Mouse (Mus musculus) MEL (cell line): ENCODE data around the gene Kctd2. TPM values are rescaled to one million over a fixed set of nuclear protein-coding genes. Genes with fewer than 3 reads are reported as not detected.
"Not testable (repeated sequence)": the region's sequence is repeated elsewhere in the genome, so short reads cannot be mapped to it uniquely, and the experiment has no call there.

ENCODE experiments used
- DNase-seq: peaks from one replicate; pipeline ENCODE4 v3.0.0; 2011; ENCODE audit warnings: low read depth, low spot score
- H3K27ac ChIP-seq: 2 replicates; pipeline ENCODE4 v1.5.1; 2012; ENCODE audit warnings: low read depth, mild to moderate bottlenecking, control low read depth, low read length, moderate library complexity; ENCODE audit not compliant: control insufficient read depth
- H3K27me3 ChIP-seq, 2 experiments: fragments of 150-350 bp in 1 of 2; sonication (generic) in 1 of 2; 2 replicates each; pipeline ENCODE4 v1.6.1; 2012; ENCODE audit warnings: low read length in 2 of 2, mild to moderate bottlenecking in 2 of 2, improper control_type of control experiment in 1 of 2, moderate library complexity in 1 of 2; ENCODE audit not compliant: insufficient read depth in 2 of 2, control insufficient read depth in 1 of 2
- H3K36me3 ChIP-seq, 2 experiments: 2 replicates each; pipeline ENCODE4 v1.6.1; 2012 to 2014; ENCODE audit warnings: low read length in 2 of 2, improper control_type of control experiment in 1 of 2, inconsistent platforms in 1 of 2, mild to moderate bottlenecking in 1 of 2; ENCODE audit not compliant: insufficient read depth in 2 of 2, control insufficient read depth in 1 of 2
- H3K4me1 ChIP-seq, 2 experiments: fragments of 150-350 bp in 1 of 2; sonication (generic) in 1 of 2; 2 replicates each; pipeline ENCODE4 v1.6.1; 2012; ENCODE audit warnings: low read length in 2 of 2, improper control_type of control experiment in 1 of 2, mild to moderate bottlenecking in 1 of 2; ENCODE audit not compliant: insufficient read depth in 2 of 2, control insufficient read depth in 1 of 2
- H3K4me3 ChIP-seq, 2 experiments: fragments of 150-350 bp in 1 of 2; sonication (generic) in 1 of 2; 2 replicates each; pipeline ENCODE4 v1.5.1; 2012; ENCODE audit warnings: low read depth in 2 of 2, low read length in 2 of 2, mild to moderate bottlenecking in 2 of 2, moderate library complexity in 2 of 2, control low read depth in 1 of 2, improper control_type of control experiment in 1 of 2; ENCODE audit not compliant: control insufficient read depth in 1 of 2, insufficient read depth in 1 of 2
- H3K79me2 ChIP-seq: 2 replicates; pipeline ENCODE4 v1.6.1; 2012; ENCODE audit warnings: mild to moderate bottlenecking, low read length, moderate library complexity; ENCODE audit not compliant: control insufficient read depth, poor library complexity, insufficient read depth
- H3K9ac ChIP-seq: 2 replicates; pipeline ENCODE4 v1.6.1; 2012; ENCODE audit warnings: low read depth, mild to moderate bottlenecking, control low read depth, low read length, moderate library complexity; ENCODE audit not compliant: control insufficient read depth, poor library complexity, severe bottlenecking
- H3K9me3 ChIP-seq: fragments of 150-350 bp; sonication (generic); replicated peaks from 2 replicates; pipeline ENCODE4 v1.6.1; 2012; ENCODE audit warnings: mild to moderate bottlenecking, low read length, improper control_type of control experiment, moderate library complexity; ENCODE audit not compliant: insufficient read depth
- GATA1 ChIP-seq: IDR thresholded peaks from 2 replicates; pipeline ENCODE4 v1.6.1; 2011; ENCODE audit warnings: low read depth, low read length, improper control_type of control experiment
- HCFC1 ChIP-seq: IDR thresholded peaks from 2 replicates; pipeline ENCODE4 v1.6.1; 2012; ENCODE audit warnings: low read depth, mild to moderate bottlenecking, inconsistent platforms, low read length, improper control_type of control experiment, moderate library complexity
- JUND ChIP-seq: IDR thresholded peaks from 2 replicates; pipeline ENCODE4 v1.6.1; 2011; ENCODE audit warnings: low read depth, mild to moderate bottlenecking, improper control_type of control experiment, low read length
- KAT2A ChIP-seq: conservative IDR thresholded peaks from 2 replicates; pipeline ENCODE4 v1.6.1; 2012; ENCODE audit warnings: low read depth, low read length, improper control_type of control experiment, inconsistent platforms
- MAZ ChIP-seq: IDR thresholded peaks from 2 replicates; pipeline ENCODE4 v1.6.1; 2012; ENCODE audit warnings: low read depth, mild to moderate bottlenecking, inconsistent platforms, low read length, improper control_type of control experiment
- MEF2A ChIP-seq: IDR thresholded peaks from 2 replicates; pipeline ENCODE4 v1.6.1; 2014; ENCODE audit warnings: low read depth, mild to moderate bottlenecking, inconsistent platforms, low read length, improper control_type of control experiment; ENCODE audit not compliant: poor library complexity, insufficient replicate concordance, severe bottlenecking; ENCODE audit errors: extremely low read depth
- MXI1 ChIP-seq: IDR thresholded peaks from 2 replicates; pipeline ENCODE4 v1.6.1; 2011; ENCODE audit warnings: mild to moderate bottlenecking, low read depth, low read length, improper control_type of control experiment
- POLR2AphosphoS2 ChIP-seq: IDR thresholded peaks from 2 replicates; pipeline ENCODE4 v1.6.1; 2011; ENCODE audit warnings: low read length, improper control_type of control experiment
- TBP ChIP-seq: IDR thresholded peaks from 2 replicates; pipeline ENCODE4 v1.8.0; 2011; ENCODE audit warnings: low read depth, low read length, improper control_type of control experiment
- UBTF ChIP-seq: IDR thresholded peaks from 2 replicates; pipeline ENCODE4 v1.6.1; 2012; ENCODE audit warnings: low read depth, mild to moderate bottlenecking, inconsistent platforms, low read length, improper control_type of control experiment, moderate library complexity, borderline replicate concordance; ENCODE audit not compliant: insufficient read depth
- USF1 ChIP-seq: IDR thresholded peaks from 2 replicates; pipeline ENCODE4 v1.6.1; 2014; ENCODE audit warnings: low read depth, mild to moderate bottlenecking, inconsistent platforms, low read length, improper control_type of control experiment, moderate library complexity
- USF2 ChIP-seq, 2 experiments: IDR thresholded peaks; 2 replicates each; pipeline ENCODE4 v1.6.1; 2011 to 2012; ENCODE audit warnings: improper control_type of control experiment in 2 of 2, low read length in 2 of 2, borderline replicate concordance in 1 of 2, inconsistent platforms in 1 of 2, low read depth in 1 of 2, mild to moderate bottlenecking in 1 of 2; ENCODE audit not compliant: insufficient read depth in 1 of 2
- ZNF384 ChIP-seq: IDR thresholded peaks from 2 replicates; pipeline ENCODE4 v1.6.1; 2012; ENCODE audit warnings: low read depth, mild to moderate bottlenecking, inconsistent platforms, low read length, improper control_type of control experiment
- polyA plus RNA-seq, 2 experiments: library from polyadenylated mRNA; stranded (reverse) in 1 of 2; unstranded in 1 of 2; fragments of >175 nt in 1 of 2; fragments of >200 nt in 1 of 2; gene quantifications; 2 replicates each; pipeline versions ENCODE4 v1.2.1 to v1.2.4; 2012; ENCODE audit warnings: low replicate concordance in 2 of 2, low read depth in 1 of 2; ENCODE audit not compliant: insufficient read length in 2 of 2, insufficient read depth in 1 of 2, missing spikeins in 1 of 2
- total RNA-seq: library from RNA; depleted of rRNA; stranded (reverse); fragments of 300-350 nt; gene quantifications from 2 replicates; pipeline ENCODE4 v1.2.3, GENCODE M21; 2012

Kctd2 gene
- total and polyA plus RNA-seq, 3 experiments: 13.2 to 20.6 TPM; not detected in 1

DNA sequence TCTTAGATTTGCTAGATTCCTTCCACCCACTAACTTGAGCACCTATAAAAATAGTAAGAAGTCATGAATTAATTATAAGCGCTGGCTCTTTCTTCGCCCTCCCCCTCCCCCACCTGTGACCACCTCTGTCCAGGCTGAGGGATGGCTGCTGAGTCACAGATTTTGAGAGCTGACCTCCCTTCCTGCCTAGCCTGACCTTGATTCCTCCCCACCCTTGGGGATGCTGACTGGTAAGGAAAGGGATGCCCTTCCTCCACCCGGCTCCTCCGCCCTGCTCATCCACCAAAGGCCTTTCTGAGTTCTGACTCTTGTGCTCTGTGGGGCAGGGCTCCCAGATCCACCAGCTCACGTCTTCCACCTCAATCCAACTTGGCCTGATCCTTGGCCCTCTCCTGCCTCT is 35.3 kb upstream of the Kctd2 start:
- peaks cover 0 to 9% of the 10 kb centered on the region in 2 experiments; a peak in 2 of 4 replicates for H3K36me3 ChIP-seq
- no peaks in the 10 kb centered on the region for H3K27me3 ChIP-seq
- no peak overlapping the region for H3K27ac ChIP-seq
- no peak for DNase-seq
- no peak overlapping the region for H3K9ac ChIP-seq
- H3K79me2 ChIP-seq: peaks cover 4% of the 10 kb centered on the region; the same call in 1 of the 2 replicates
- no peak overlapping the region for H3K4me3 ChIP-seq
- H3K9me3 ChIP-seq: no peaks in the 10 kb centered on the region
- peaks cover 8 to 22% of the 10 kb centered on the region in 2 experiments; a peak in 3 of 4 replicates for H3K4me1 ChIP-seq
- TF ChIP-seq UBTF (no peak), USF2 (IDR thresholded peaks at IDR 0.05; ENCODE audit: borderline replicate concordance in 1 of 2, insufficient read depth in 1 of 2, low read depth in 1 of 2, low read length in 2 of 2) (no peak), JUND (no peak), MXI1 (no peak), USF1 (no peak), HCFC1 (no peak), GATA1 (no peak), ZNF384 (no peak), MEF2A (no peak), MAZ (no peak), POLR2AphosphoS2 (no peak)

DNA sequence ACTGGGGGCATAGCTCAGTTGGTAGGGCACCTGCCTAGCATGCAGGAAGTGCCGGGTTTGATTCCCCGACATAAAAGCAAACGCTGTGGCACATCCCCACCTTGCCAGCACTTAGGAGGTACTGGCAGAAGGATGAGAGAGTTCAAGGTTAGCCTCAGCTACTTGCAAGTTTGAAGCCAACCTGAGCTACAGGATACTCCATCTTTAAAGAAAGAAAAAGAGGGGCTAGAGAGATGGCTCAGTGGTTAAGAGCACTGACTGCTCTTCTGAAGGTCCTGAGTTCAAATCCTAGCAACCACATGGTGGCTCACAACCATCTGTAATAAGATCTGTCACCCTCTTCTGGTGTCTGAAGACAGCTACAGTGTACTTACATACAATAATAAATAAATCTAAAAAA is 33.1 kb upstream of the Kctd2 start:
- not testable (repeated sequence) for H3K9ac ChIP-seq, H3K4me3 ChIP-seq, H3K9me3 ChIP-seq, H3K27ac ChIP-seq, H3K27me3 ChIP-seq, H3K79me2 ChIP-seq, H3K36me3 ChIP-seq
- DNase-seq: peak; percentile 25
- peaks cover 8 to 17% of the 10 kb centered on the region in 2 experiments; a peak in 3 of 4 replicates for H3K4me1 ChIP-seq
- TF ChIP-seq TBP: peak; percentile 93

DNA sequence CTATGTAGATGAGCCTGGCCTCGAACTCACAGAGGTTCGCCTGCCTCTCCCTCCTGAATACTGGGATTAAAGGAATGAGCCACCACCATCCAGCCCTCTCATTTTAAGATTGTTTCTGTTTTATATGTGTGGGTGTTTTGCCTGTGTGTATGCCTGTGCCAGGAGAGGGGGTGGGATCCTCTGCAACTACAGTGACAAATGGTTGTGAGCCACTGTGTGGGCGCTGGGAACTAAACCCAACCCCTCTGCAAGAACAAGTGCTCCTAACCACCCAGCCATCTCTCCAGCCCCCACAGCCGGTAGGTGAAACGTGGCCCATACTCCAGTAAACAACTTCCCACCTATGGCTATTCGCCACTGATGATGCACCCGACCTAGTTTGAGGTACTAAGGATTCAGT is 28.6 kb upstream of the Kctd2 start:
- no peak for DNase-seq
- Histone ChIP-seq H3K27ac (no peak overlapping the region), H3K9me3 (no peaks in the 10 kb centered on the region), H3K9ac (no peak overlapping the region), H3K4me1 (no peaks in the 10 kb centered on the region), H3K79me2 (no peaks in the 10 kb centered on the region), H3K4me3 (no peak overlapping the region), H3K36me3 (no peaks in the 10 kb centered on the region), H3K27me3 (no peaks in the 10 kb centered on the region; a peak in 1 of 4 replicates)
- TF ChIP-seq TBP (0 out of 2 replicates have a peak, but pooled peaks have one; percentile 24), KAT2A (no peak)
